Mouse (Mus musculus): ENCODE results near the gene Klhl5. TPM values are rescaled to one million over a fixed set of nuclear protein-coding genes. Genes with fewer than 3 reads are reported as not detected.

Gene Klhl5
- polyA plus RNA-seq, 1 experiment from 2014 or later: 42.3 TPM

- DNase-seq (ENCODE audit: low spot score) (peak; percentile 71), ATAC-seq (peak; percentile 54)
- no peak overlapping the region for H3K4me2 ChIP-seq (ENCODE audit: low read length)
- H3K27ac ChIP-seq (ENCODE audit: low read depth, low read length): no peak overlapping the region
- no peaks in the 10 kb centered on the region for H3K27me3 ChIP-seq (replicated peaks; ENCODE audit: control insufficient read depth, insufficient read depth, low read length)
- no peak overlapping the region for H3K4me3 ChIP-seq (ENCODE audit: low read depth, low read length)
- no peak overlapping the region for H3K9ac ChIP-seq (ENCODE audit: low read length)
- H3K9me3 ChIP-seq (replicated peaks; ENCODE audit: control insufficient read depth, low read length): no peaks in the 10 kb centered on the region
- WGBS: 15% methylated on average over 7 of the region's 7 CpGs
- no peaks in the 10 kb centered on the region for H3K4me1 ChIP-seq (ENCODE audit: control insufficient read depth, insufficient read depth, low read length)
- no peaks in the 10 kb centered on the region for H3K36me3 ChIP-seq (ENCODE audit: control insufficient read depth, insufficient read depth, low read length)
These were observed 106.0 kb downstream of the Klhl5 start for GRCm38 (mm10) chr5:65213321-65213720.

Other genes with a start within 250 kb of the Klhl5 start
- gene Tlr1, start 174.0 kb upstream of the Klhl5 start, polyA plus RNA-seq (2014; fragmentation: Nextera tagmentation; extraction: Ambion mirVana): 0.33 and 0.36 TPM in 2 replicates
- gene Tlr6, start 147.4 kb upstream of the Klhl5 start, polyA plus RNA-seq (2014; fragmentation: Nextera tagmentation; extraction: Ambion mirVana): 0.38 and 0.48 TPM in 2 replicates
- gene Fam114a1, start 137.5 kb upstream of the Klhl5 start, polyA plus RNA-seq (2014; fragmentation: Nextera tagmentation; extraction: Ambion mirVana): 4.5 and 5.6 TPM in 2 replicates
- 0.10 and 0.22 TPM in 2 replicates for gene Tmem156, start 15.4 kb upstream of the Klhl5 start, polyA plus RNA-seq (2014; fragmentation: Nextera tagmentation; extraction: Ambion mirVana)
- gene Wdr19, start 92.2 kb downstream of the Klhl5 start, polyA plus RNA-seq (2014; fragmentation: Nextera tagmentation; extraction: Ambion mirVana): 10.3 and 10.4 TPM in 2 replicates
- gene Rfc1, start 228.1 kb downstream of the Klhl5 start, polyA plus RNA-seq (2014; fragmentation: Nextera tagmentation; extraction: Ambion mirVana): 39.6 and 39.7 TPM in 2 replicates
- 0.15 TPM in 1 of 2 replicates, not detected in the other for gene Klb, start 240.8 kb downstream of the Klhl5 start, polyA plus RNA-seq (2014; fragmentation: Nextera tagmentation; extraction: Ambion mirVana)